Mouse (Mus musculus) Muller cell, postnatal 12 days (primary cell): Measurements from ENCODE around the gene Il2rg.

ENCODE experiments used
- DNase-seq: peaks from one replicate; pipeline ENCODE4 v3.0.0-alpha.2; 2015; ENCODE audit errors: inconsistent ontology term

The Il2rg gene

GRCm38 (mm10) chrX:101268025-101268754, at the start of gene Il2rg:
Il2rg (minus strand) TSS chrX:101268255.
- no peak for DNase-seq

DNA sequence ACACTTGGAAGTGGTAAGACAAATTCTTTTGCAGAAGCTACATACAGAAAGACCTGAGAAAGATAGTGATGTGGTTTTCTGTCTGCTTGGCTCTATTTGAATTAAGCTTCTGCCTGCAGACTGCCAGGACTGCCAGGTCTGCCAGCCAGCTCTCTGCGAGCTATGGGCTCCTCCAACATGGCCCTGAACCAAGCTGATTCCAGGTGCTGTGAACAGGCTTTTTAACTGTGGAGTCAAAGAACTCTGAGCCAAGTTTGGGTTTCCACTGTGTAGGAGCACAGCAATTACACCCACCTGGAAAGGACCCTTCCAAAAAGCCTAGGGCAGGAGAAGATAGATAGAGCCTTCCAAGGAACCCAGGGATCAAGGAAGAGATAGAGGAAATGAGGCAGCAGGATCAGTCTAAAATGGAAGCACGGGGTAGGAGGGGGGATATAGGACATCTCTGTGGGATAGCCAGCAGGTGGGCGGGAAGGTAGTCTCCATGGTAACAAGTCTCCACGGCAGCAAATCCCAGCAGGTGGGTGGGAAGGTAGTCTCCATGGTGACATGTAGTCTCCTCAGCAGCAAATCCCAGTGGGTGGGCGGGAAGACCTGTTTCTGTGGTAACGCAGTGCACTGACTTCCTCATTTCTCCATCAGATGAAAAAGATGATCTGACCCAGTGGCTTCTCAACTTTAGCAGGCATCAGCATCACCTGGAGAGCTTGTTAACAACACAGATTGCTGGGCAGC, 45.7 kb upstream of the Il2rg start:
- DNase-seq = no peak

DNA sequence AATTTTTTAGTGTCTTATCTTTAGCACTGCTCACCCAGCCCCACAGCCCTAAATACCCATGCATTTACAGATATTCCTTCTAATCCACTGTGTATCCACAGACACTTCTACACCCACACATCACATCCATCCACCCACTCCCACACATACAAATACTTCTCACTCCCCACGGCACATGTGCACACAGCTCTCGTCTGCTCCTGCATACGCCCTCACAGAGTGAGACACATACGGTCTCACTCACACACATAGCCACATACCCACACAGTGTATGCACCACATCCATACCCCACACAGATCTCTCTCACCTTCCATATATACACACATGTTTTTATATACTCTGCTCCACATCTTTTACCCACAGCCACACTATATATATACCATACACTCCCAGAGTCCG, 41.2 kb upstream of the Il2rg start:
- DNase-seq = no peak

- no peak for DNase-seq
These were observed 36.6 kb upstream of the Il2rg start for GRCm38 (mm10) chrX:101304646-101305045.

- no peak for DNase-seq
These were observed 33.6 kb upstream of the Il2rg start for GRCm38 (mm10) chrX:101301654-101302053.

GRCm38 (mm10) chrX:101300427-101301030, 32.5 kb upstream of the Il2rg start:
- peak; percentile 52 for DNase-seq

- peak; percentile 19 for DNase-seq
These were observed 31.7 kb upstream of the Il2rg start for GRCm38 (mm10) chrX:101299473-101300426.

DNA sequence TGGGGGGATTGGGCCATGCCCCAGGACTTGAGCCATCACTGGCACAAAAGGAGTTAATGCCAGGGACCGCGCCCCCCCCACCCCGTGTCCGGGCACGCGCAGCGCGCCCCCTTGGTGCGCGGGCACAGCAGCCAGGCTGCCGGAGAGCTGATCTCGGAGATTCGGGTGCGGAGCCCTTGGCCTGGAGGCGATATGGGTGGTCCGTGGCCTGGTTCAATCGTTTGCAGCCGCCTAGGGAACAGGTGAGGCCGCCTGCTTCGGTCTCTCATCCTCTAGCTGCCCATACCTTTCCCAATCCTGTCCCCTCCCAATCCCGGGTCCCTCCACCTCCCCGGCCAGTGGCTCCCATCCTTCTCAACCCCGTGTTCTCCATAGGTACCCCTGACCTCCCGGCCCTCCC, 31.0 kb upstream of the Il2rg start, which contains the start of gene Nlgn3:
Gene Nlgn3, plus strand, starts transcription at position 114 of the 400 bp plus-strand sequence.
- peak; percentile 29 for DNase-seq

DNA sequence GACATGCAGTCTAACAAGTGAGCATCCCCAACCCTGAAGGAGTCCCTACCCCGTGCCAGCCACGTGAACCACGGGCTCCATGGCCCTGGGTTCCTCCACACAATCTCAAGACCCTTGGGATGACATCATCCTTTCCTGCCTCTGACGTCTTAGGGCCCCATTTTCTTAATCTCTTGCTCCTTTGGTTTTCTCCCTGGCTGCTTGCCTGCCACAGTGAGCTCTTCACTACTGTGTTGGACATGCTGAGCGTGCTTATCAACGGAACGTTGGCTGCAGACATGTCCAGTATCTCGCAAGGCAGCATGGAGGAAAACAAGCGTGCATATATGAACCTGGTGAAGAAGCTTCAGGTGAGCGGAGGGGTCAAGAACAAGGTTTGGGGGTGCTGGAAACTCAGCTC, 22.1 kb upstream of the Il2rg start:
- no peak for DNase-seq

DNA sequence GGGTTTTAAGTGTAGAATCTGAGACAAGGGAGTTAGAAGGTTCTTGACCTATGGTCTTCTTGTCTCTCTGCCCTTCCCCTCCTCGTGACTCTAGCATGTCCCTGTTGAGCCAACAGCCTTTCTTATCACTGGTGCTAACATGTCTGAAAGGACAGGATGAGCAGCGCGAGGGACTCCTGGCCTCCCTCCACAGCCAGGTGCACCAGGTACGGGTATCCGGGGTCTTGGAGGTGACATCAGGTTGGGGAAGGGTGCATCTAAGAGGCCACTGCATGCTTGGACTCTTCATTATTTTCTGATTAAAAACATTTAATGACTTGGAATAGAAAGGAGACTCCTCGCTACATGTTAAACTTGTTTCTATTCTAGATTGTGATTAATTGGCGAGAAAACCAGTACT, 21.0 kb upstream of the Il2rg start:
- DNase-seq = no peak

DNA sequence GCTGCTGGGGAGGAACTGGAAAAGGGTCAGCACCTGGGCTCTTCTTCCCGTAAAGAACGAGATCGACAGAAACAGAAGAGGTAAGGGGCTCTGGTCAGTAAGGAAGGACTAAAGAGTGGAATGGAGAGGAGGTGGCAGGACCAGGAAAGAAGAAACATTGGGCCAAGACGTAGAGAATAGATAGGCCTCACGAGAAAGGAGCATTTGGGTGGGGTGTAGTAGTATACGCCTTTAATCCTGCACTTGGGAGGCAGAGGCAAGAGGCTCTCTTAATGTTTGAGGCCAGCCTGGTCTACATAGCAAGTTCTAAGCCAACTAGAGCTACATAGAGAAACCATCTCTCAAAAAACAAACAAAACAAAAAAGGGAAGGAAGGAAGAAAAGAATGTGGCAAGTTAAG, 20.4 kb upstream of the Il2rg start:
- DNase-seq = no peak

- DNase-seq = no peak
These were observed 19.5 kb upstream of the Il2rg start for GRCm38 (mm10) chrX:101287543-101287942.

DNA sequence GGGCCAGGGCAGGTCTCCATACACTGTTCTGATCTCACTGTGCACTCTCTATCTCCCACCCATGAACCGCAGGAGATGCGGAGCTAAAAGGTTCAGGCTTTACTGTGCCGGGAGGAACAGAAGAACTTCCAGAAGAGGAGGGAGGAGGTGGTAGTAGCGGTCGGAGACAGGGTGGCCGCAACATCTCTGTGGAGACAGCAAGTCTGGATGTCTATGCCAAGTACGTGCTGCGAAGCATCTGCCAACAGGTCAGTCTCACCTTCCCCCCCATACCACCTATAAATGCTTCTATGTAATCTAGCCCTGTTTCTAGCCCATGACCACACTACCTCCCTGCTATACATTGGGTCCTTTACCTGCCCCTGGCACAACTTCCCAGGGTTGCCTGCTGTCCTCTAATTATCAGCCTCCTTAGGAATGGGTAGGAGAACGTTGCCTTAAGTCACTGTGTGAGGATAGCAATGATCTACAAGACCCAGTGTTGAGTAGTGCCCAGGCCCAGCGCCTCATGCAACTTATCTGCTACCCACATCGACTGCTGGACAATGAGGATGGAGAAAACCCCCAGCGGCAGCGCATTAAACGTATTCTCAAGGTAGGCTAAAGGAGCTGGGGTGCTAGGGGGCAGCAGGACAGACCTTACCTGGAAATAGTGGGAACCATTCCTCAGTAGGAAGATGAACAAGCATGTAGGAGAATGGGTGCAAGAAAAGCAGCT, 18.1 kb upstream of the Il2rg start:
- no peak for DNase-seq

- peak; percentile 16 for DNase-seq
These were observed 17.5 kb upstream of the Il2rg start for GRCm38 (mm10) chrX:101285534-101285933.

DNA sequence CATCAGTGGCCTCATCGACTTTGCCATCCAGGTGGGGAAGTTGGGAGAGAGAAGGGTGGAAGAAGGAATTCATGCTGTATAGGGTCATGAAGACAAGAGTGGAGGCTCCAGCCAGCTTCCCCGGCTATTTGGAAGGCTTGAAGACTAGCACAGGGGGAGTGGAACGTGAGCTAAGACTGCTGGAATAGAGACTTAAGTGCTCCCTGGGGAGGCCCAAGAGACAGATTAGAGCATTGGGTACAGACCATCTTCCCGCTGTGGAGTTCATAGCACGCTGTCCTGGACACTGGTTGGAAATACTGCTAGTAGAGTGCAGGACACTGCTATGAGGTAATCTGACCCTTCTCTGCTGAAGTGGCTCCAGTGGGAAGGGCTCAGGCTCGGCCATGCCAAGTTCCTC, 14.8 kb upstream of the Il2rg start:
- DNase-seq = no peak

DNA sequence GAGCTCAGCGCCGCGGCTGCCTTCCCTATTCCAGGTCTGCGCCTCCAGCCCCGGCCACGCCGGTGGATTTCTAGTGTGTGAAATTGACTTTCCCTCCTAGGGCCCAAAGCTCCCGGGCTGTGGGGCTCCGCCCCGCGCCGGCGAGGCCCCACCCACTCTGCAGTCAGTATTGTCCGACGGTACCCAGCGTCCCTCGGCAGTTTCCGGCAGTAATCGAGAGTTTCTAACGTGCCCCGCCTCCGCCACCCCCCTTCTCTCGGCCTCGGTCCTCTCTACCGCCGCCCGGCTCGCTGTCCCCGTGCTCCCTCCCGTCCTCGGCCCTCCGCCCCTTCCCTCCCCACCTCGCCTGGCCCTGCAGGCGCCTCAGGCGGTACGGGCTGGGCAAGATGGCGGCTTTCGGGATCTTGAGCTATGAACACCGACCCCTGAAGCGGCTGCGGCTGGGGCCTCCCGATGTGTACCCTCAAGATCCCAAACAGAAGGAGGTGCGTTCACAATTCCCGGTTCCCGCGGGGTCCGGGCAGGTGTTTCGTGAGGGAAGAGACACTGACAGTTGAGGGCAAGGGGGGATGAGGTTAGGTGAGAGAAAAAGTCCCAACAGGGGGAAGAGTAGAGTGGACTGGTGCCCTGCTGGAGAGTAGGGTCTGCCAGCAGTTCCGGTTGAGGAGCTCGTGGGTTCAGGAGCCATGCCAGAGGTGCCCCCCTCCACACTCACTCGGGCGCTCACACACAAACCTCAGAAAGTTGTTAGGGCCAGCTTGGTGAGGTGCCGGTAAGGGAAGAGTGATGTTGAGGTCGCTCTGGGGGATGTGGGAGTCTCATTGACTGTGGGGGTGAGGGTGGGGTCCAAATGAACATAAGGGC, 6.1 kb upstream of the Il2rg start, which contains the start of gene Med12:
Gene Med12, plus strand, starts transcription at position 156 of the 864 bp plus-strand sequence.
- peak; percentile 92 for DNase-seq

GRCm38 (mm10) chrX:101273410-101273809, 5.4 kb upstream of the Il2rg start:
- DNase-seq = no peak

- DNase-seq = no peak
These were observed 685 bp upstream of the Il2rg start, which contains the start of gene Gm20489 for GRCm38 (mm10) chrX:101268755-101269124. Gm20489 (minus strand) TSS chrX:101269023.

DNA sequence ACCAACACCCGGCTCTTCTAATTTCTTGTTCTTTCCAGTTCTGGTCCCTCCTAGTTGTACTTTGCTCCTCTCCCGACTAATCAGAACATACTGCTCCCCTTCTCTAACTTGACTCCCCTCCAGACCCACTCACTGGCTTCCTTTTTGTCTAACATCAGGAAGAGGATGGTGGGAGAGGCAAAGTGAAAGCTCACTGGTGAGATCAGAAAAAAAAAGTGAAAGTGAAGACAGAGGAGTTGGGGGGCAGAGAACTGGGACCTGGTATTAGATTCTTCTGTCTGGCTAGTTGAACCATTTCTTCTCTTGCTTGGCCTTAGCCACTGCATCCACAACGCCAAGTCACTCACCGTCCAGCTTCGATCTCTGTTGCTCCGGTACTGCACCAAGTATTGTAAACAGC, 1.4 kb downstream of the Il2rg start:
- DNase-seq = no peak

DNA sequence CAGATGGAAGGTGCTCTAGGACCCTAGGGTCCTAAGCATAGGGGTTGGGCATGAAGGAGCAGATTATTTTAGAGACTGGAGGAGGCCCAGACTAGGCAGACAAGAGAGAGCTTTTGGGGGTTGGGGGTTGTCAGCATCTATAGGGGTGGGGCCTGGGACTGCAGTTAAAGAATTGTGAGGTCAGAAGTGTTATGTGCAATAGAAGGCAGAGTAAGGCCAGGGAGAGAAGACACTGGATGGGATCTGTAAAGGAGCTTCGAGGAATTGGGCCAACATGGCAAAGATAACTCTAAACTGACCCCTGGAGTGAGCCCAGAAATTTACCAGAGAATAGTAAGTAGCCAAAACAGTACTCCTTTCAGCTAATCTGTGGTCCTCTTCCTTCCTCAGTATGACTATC, 4.2 kb downstream of the Il2rg start, which contains the start of gene Gm614:
Gene Gm614, minus strand, starts transcription at position 101 of the 400 bp plus-strand sequence.
- DNase-seq = no peak
